Mouse (Mus musculus) hindbrain, embryonic 12.5 days (tissue): ENCODE measurements around the gene Azgp1. TPM values are rescaled to one million over a fixed set of nuclear protein-coding genes. Genes with fewer than 3 reads are reported as not detected.
"Not testable (repeated sequence)": the region's sequence is repeated elsewhere in the genome, so short reads cannot be mapped to it uniquely, and the experiment has no call there.

Experiments
- ATAC-seq: fragments of 200-750 bp; cut with Nextera tagmentation; 2 replicates; pipeline ENCODE4 v1.8.0; 2017; ENCODE audit warnings: moderate TSS enrichment; ENCODE audit not compliant: low FRiP score
- H3K27ac ChIP-seq: fragments of 300-500 bp; sonication (generic); 2 replicates; pipeline ENCODE4 v1.5.1; 2016; ENCODE audit warnings: mild to moderate bottlenecking
- H3K27me3 ChIP-seq: fragments of 300-500 bp; sonication (generic); 2 replicates; pipeline ENCODE4 v1.6.1; 2016; ENCODE audit warnings: mild to moderate bottlenecking
- H3K36me3 ChIP-seq: fragments of 300-500 bp; sonication (generic); 2 replicates; pipeline ENCODE4 v1.6.1; 2016; ENCODE audit warnings: mild to moderate bottlenecking
- H3K4me1 ChIP-seq: fragments of 300-500 bp; sonication (generic); 2 replicates; pipeline ENCODE4 v1.6.1; 2016
- H3K4me2 ChIP-seq: fragments of 300-500 bp; sonication (generic); replicated peaks from 2 replicates; pipeline ENCODE4 v1.6.1; 2016; ENCODE audit warnings: mild to moderate bottlenecking
- H3K4me3 ChIP-seq: fragments of 300-500 bp; sonication (generic); 2 replicates; pipeline ENCODE4 v1.5.1; 2016; ENCODE audit warnings: mild to moderate bottlenecking
- H3K9ac ChIP-seq: fragments of 300-500 bp; sonication (generic); 2 replicates; pipeline ENCODE4 v1.6.1; 2016; ENCODE audit warnings: mild to moderate bottlenecking, moderate library complexity
- H3K9me3 ChIP-seq: fragments of 300-500 bp; sonication (generic); replicated peaks from 2 replicates; pipeline ENCODE4 v1.6.1; 2016; ENCODE audit warnings: mild to moderate bottlenecking
- WGBS: fragments of 180-500 bp; shearing (Covaris S2); methylation state at CpG from one replicate; pipeline ENCODE4 v1.1.7; 2016; 5-methylcytosine and 5-hydroxymethylcytosine counted together
- polyA plus RNA-seq: library from polyadenylated mRNA; unstranded; fragments of >200 nt; fragmentation: Nextera tagmentation; extraction: Ambion mirVana; gene quantifications from 2 replicates; pipeline ENCODE4 v1.2.1, GENCODE M21; 2016

Azgp1 gene
- not detected in 2 replicates for polyA plus RNA-seq

- no peak within 1 kb of the TSS for H3K4me2 ChIP-seq
- H3K27ac ChIP-seq: no peak within 1 kb of the TSS
- H3K4me1 ChIP-seq: no peaks in the 10 kb centered on the region
- H3K9me3 ChIP-seq: no peaks in the 10 kb centered on the region
- no peaks in the 10 kb centered on the region for H3K36me3 ChIP-seq
- H3K27me3 ChIP-seq: no peaks in the 10 kb centered on the region
- 79% methylated on average over 4 of the region's 4 CpGs for WGBS
- H3K9ac ChIP-seq: no peak within 1 kb of the TSS
- ATAC-seq: no peak
- H3K4me3 ChIP-seq: no peak within 1 kb of the TSS
These were observed at the start of gene Azgp1 for GRCm38 (mm10) chr5:137981300-137981699. TSS of gene Azgp1 (plus strand) at chr5:137981520.

GRCm38 (mm10) chr5:137933934-137934333 is 47.4 kb upstream of the Azgp1 start:
- WGBS: 77% methylated on average over 2 of the region's 2 CpGs
- not testable (repeated sequence) for H3K4me2 ChIP-seq, H3K36me3 ChIP-seq, H3K4me1 ChIP-seq, H3K27ac ChIP-seq, ATAC-seq, H3K9me3 ChIP-seq, H3K27me3 ChIP-seq, H3K9ac ChIP-seq, H3K4me3 ChIP-seq

GRCm38 (mm10) chr5:137936486-137936885 is 44.8 kb upstream of the Azgp1 start:
- WGBS: 86% methylated on average over 2 of the region's 2 CpGs
- no peak overlapping the region for H3K27ac ChIP-seq
- H3K4me2 ChIP-seq: no peak overlapping the region
- no peak for ATAC-seq
- 0 out of 2 replicates have a peak, but pooled peaks cover 7% of the 10 kb centered on the region for H3K9me3 ChIP-seq
- H3K36me3 ChIP-seq: no peaks in the 10 kb centered on the region
- no peaks in the 10 kb centered on the region for H3K27me3 ChIP-seq
- H3K4me1 ChIP-seq: no peaks in the 10 kb centered on the region
- no peak overlapping the region for H3K4me3 ChIP-seq
- no peak overlapping the region for H3K9ac ChIP-seq

GRCm38 (mm10) chr5:137937238-137937637 is 44.1 kb upstream of the Azgp1 start:
- Histone ChIP-seq H3K9ac (no peak overlapping the region), H3K4me2 (no peak overlapping the region), H3K9me3 (0 out of 2 replicates have a peak, but pooled peaks cover 7% of the 10 kb centered on the region), H3K27me3 (no peaks in the 10 kb centered on the region), H3K27ac (no peak overlapping the region), H3K36me3 (no peaks in the 10 kb centered on the region), H3K4me1 (no peaks in the 10 kb centered on the region), H3K4me3 (no peak overlapping the region)
- WGBS: 70% methylated on average over 4 of the region's 4 CpGs
- no peak for ATAC-seq

GRCm38 (mm10) chr5:137940948-137941347 is 40.4 kb upstream of the Azgp1 start:
- no peak overlapping the region for H3K9ac ChIP-seq
- no peaks in the 10 kb centered on the region for H3K4me1 ChIP-seq
- ATAC-seq: no peak
- WGBS: 87% methylated on average over 4 of the region's 4 CpGs
- H3K27me3 ChIP-seq: no peaks in the 10 kb centered on the region
- H3K4me3 ChIP-seq: no peak overlapping the region
- no peak overlapping the region for H3K4me2 ChIP-seq
- H3K27ac ChIP-seq: no peak overlapping the region
- H3K9me3 ChIP-seq: 0 out of 2 replicates have a peak, but pooled peaks cover 7% of the 10 kb centered on the region
- H3K36me3 ChIP-seq: no peaks in the 10 kb centered on the region

- Histone ChIP-seq H3K4me3 (no peak overlapping the region), H3K9ac (no peak overlapping the region), H3K4me1 (no peaks in the 10 kb centered on the region), H3K27me3 (no peaks in the 10 kb centered on the region), H3K4me2 (no peak overlapping the region), H3K27ac (no peak overlapping the region), H3K9me3 (no peaks in the 10 kb centered on the region), H3K36me3 (no peaks in the 10 kb centered on the region)
- ATAC-seq: no peak
- WGBS: 84% methylated on average over 1 of the region's 1 CpGs
These were observed 38.2 kb upstream of the Azgp1 start for GRCm38 (mm10) chr5:137943133-137943532.

- H3K27ac ChIP-seq: no peak overlapping the region
These were observed 34.0 kb upstream of the Azgp1 start for GRCm38 (mm10) chr5:137947303-137947702.

GRCm38 (mm10) chr5:137951218-137951617 is 30.1 kb upstream of the Azgp1 start:
- Histone ChIP-seq H3K9ac (no peak overlapping the region), H3K27me3 (no peaks in the 10 kb centered on the region)
- WGBS: 43% methylated on average over 6 of the region's 6 CpGs

More at GRCm38 (mm10) chr5:137947303-137947702, 34.0 kb upstream of the Azgp1 start:
- no peaks in the 10 kb centered on the region for H3K4me1 ChIP-seq
- H3K27me3 ChIP-seq: no peaks in the 10 kb centered on the region
- H3K36me3 ChIP-seq: no peaks in the 10 kb centered on the region
- no peaks in the 10 kb centered on the region for H3K9me3 ChIP-seq
- no peak overlapping the region for H3K4me3 ChIP-seq
- H3K4me2 ChIP-seq: no peak overlapping the region
- H3K9ac ChIP-seq: no peak overlapping the region
- no peak for ATAC-seq

GRCm38 (mm10) chr5:137956404-137956803 is 24.9 kb upstream of the Azgp1 start:
- Histone ChIP-seq H3K27ac (no peak overlapping the region), H3K27me3 (no peaks in the 10 kb centered on the region), H3K9me3 (no peaks in the 10 kb centered on the region), H3K36me3 (no peaks in the 10 kb centered on the region), H3K4me1 (no peaks in the 10 kb centered on the region), H3K9ac (no peak overlapping the region), H3K4me3 (no peak overlapping the region), H3K4me2 (no peak overlapping the region)
- no peak for ATAC-seq
- 91% methylated on average over 3 of the region's 3 CpGs for WGBS

More at GRCm38 (mm10) chr5:137951218-137951617, 30.1 kb upstream of the Azgp1 start:
- no peak overlapping the region for H3K4me3 ChIP-seq
- no peaks in the 10 kb centered on the region for H3K9me3 ChIP-seq
- no peak for ATAC-seq
- H3K36me3 ChIP-seq: no peaks in the 10 kb centered on the region
- no peak overlapping the region for H3K27ac ChIP-seq
- no peak overlapping the region for H3K4me2 ChIP-seq
- no peaks in the 10 kb centered on the region for H3K4me1 ChIP-seq

GRCm38 (mm10) chr5:137962945-137963344 is 18.4 kb upstream of the Azgp1 start, which contains the start of gene Gjc3:
TSS of gene Gjc3 (minus strand) at chr5:137963098.
- no peaks in the 10 kb centered on the region for H3K36me3 ChIP-seq
- ATAC-seq: no peak

GRCm38 (mm10) chr5:137966492-137966891 is 14.8 kb upstream of the Azgp1 start:
- H3K4me1 ChIP-seq: no peaks in the 10 kb centered on the region
- no peak overlapping the region for H3K9ac ChIP-seq
- no peaks in the 10 kb centered on the region for H3K27me3 ChIP-seq
- ATAC-seq: peak; percentile 40; the same call in 1 of the 2 replicates
- H3K9me3 ChIP-seq: no peaks in the 10 kb centered on the region
- H3K27ac ChIP-seq: no peak overlapping the region
- no peak overlapping the region for H3K4me2 ChIP-seq
- no peak overlapping the region for H3K4me3 ChIP-seq
- H3K36me3 ChIP-seq: no peaks in the 10 kb centered on the region

More at GRCm38 (mm10) chr5:137962945-137963344, 18.4 kb upstream of the Azgp1 start, which contains the start of gene Gjc3:
- no peak within 1 kb of the TSS for H3K4me2 ChIP-seq
- WGBS: 46% methylated on average over 8 of the region's 8 CpGs
- H3K4me3 ChIP-seq: no peak within 1 kb of the TSS
- H3K9me3 ChIP-seq: no peaks in the 10 kb centered on the region
- H3K27ac ChIP-seq: no peak within 1 kb of the TSS
- H3K27me3 ChIP-seq: no peaks in the 10 kb centered on the region
- no peaks in the 10 kb centered on the region for H3K4me1 ChIP-seq
- no peak within 1 kb of the TSS for H3K9ac ChIP-seq

GRCm38 (mm10) chr5:137973161-137973560 is 8.2 kb upstream of the Azgp1 start:
- no peak for ATAC-seq
- H3K27ac ChIP-seq: no peak overlapping the region
- no peak overlapping the region for H3K4me3 ChIP-seq
- no peak overlapping the region for H3K9ac ChIP-seq
- no peaks in the 10 kb centered on the region for H3K4me1 ChIP-seq
- H3K4me2 ChIP-seq: no peak overlapping the region
- no peaks in the 10 kb centered on the region for H3K9me3 ChIP-seq
- no peaks in the 10 kb centered on the region for H3K27me3 ChIP-seq
- 71% methylated on average over 2 of the region's 2 CpGs for WGBS
- no peaks in the 10 kb centered on the region for H3K36me3 ChIP-seq

- 56% methylated on average over 3 of the region's 3 CpGs for WGBS
- no peak overlapping the region for H3K9ac ChIP-seq
- H3K4me2 ChIP-seq: no peak overlapping the region
- ATAC-seq: no peak
- H3K9me3 ChIP-seq: no peaks in the 10 kb centered on the region
- no peak overlapping the region for H3K27ac ChIP-seq
- H3K4me3 ChIP-seq: no peak overlapping the region
- no peaks in the 10 kb centered on the region for H3K4me1 ChIP-seq
- no peaks in the 10 kb centered on the region for H3K36me3 ChIP-seq
- H3K27me3 ChIP-seq: no peaks in the 10 kb centered on the region
These were observed 7.6 kb upstream of the Azgp1 start for GRCm38 (mm10) chr5:137973738-137974137.
